Mouse (Mus musculus) brain, embryonic 14.5 days (tissue): ENCODE measurements around the gene Trim80.

ENCODE experiments used
- CTCF ChIP-seq: fragments of 200-500 bp; IDR thresholded peaks from 2 replicates; pipeline ENCODE4 v1.5.1; 2012; ENCODE audit warnings: inconsistent platforms, mild to moderate bottlenecking, moderate library complexity, borderline replicate concordance; ENCODE audit not compliant: insufficient read depth, insufficient read length; ENCODE audit errors: extremely low read depth
- POLR2A ChIP-seq: fragments of 200-500 bp; IDR thresholded peaks from 2 replicates; pipeline ENCODE4 v1.6.1; 2012; ENCODE audit warnings: mild to moderate bottlenecking, inconsistent platforms, borderline replicate concordance; ENCODE audit not compliant: poor library complexity, insufficient read depth, insufficient read length, severe bottlenecking; ENCODE audit errors: extremely low read depth

DNA sequence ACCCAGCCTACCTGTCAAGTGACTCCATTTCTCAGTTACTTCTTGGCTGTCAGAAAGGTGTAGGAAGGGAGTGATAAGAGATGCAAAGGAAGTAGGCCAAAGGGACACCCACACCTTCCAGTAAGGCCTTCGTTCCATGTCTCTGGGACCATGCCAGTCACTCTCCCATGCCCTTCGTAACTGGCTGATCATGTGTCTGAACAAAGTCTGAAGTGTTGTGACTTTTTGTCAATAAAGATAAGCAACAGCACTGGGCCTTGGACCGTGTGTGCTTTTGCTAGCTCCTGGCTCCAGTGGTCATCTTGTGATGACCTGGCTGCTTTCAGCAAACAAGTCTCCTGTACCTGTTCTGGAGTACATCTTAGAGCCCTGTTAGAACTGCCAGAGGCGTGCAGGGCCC lies 7.5 kb upstream of the Trim80 start:
- TF ChIP-seq POLR2A (no peak), CTCF (no peak)
